Mouse (Mus musculus) MEL (cell line): ENCODE measurements around the gene Sorl1. TPM values are rescaled to one million over a fixed set of nuclear protein-coding genes. Genes with fewer than 3 reads are reported as not detected.

Experiments
- DNase-seq: peaks from one replicate; pipeline ENCODE4 v3.0.0; 2011; ENCODE audit warnings: low read depth, low spot score
- H3K27ac ChIP-seq: 2 replicates; pipeline ENCODE4 v1.5.1; 2012; ENCODE audit warnings: low read depth, mild to moderate bottlenecking, control low read depth, low read length, moderate library complexity; ENCODE audit not compliant: control insufficient read depth
- H3K27me3 ChIP-seq, 2 experiments: fragments of 150-350 bp in 1 of 2; sonication (generic) in 1 of 2; 2 replicates each; pipeline ENCODE4 v1.6.1; 2012; ENCODE audit warnings: low read length in 2 of 2, mild to moderate bottlenecking in 2 of 2, improper control_type of control experiment in 1 of 2, moderate library complexity in 1 of 2; ENCODE audit not compliant: insufficient read depth in 2 of 2, control insufficient read depth in 1 of 2
- H3K36me3 ChIP-seq, 2 experiments: 2 replicates each; pipeline ENCODE4 v1.6.1; 2012 to 2014; ENCODE audit warnings: low read length in 2 of 2, improper control_type of control experiment in 1 of 2, inconsistent platforms in 1 of 2, mild to moderate bottlenecking in 1 of 2; ENCODE audit not compliant: insufficient read depth in 2 of 2, control insufficient read depth in 1 of 2
- H3K4me1 ChIP-seq, 2 experiments: fragments of 150-350 bp in 1 of 2; sonication (generic) in 1 of 2; 2 replicates each; pipeline ENCODE4 v1.6.1; 2012; ENCODE audit warnings: low read length in 2 of 2, improper control_type of control experiment in 1 of 2, mild to moderate bottlenecking in 1 of 2; ENCODE audit not compliant: insufficient read depth in 2 of 2, control insufficient read depth in 1 of 2
- H3K4me3 ChIP-seq, 2 experiments: fragments of 150-350 bp in 1 of 2; sonication (generic) in 1 of 2; 2 replicates each; pipeline ENCODE4 v1.5.1; 2012; ENCODE audit warnings: low read depth in 2 of 2, low read length in 2 of 2, mild to moderate bottlenecking in 2 of 2, moderate library complexity in 2 of 2, control low read depth in 1 of 2, improper control_type of control experiment in 1 of 2; ENCODE audit not compliant: control insufficient read depth in 1 of 2, insufficient read depth in 1 of 2
- H3K79me2 ChIP-seq: 2 replicates; pipeline ENCODE4 v1.6.1; 2012; ENCODE audit warnings: mild to moderate bottlenecking, low read length, moderate library complexity; ENCODE audit not compliant: control insufficient read depth, poor library complexity, insufficient read depth
- H3K9ac ChIP-seq: 2 replicates; pipeline ENCODE4 v1.6.1; 2012; ENCODE audit warnings: low read depth, mild to moderate bottlenecking, control low read depth, low read length, moderate library complexity; ENCODE audit not compliant: control insufficient read depth, poor library complexity, severe bottlenecking
- H3K9me3 ChIP-seq: fragments of 150-350 bp; sonication (generic); replicated peaks from 2 replicates; pipeline ENCODE4 v1.6.1; 2012; ENCODE audit warnings: mild to moderate bottlenecking, low read length, improper control_type of control experiment, moderate library complexity; ENCODE audit not compliant: insufficient read depth
- BHLHE40 ChIP-seq: IDR thresholded peaks from 2 replicates; pipeline ENCODE4 v1.6.1; 2012; ENCODE audit warnings: low read depth, mild to moderate bottlenecking, inconsistent platforms, low read length, improper control_type of control experiment, borderline replicate concordance
- CHD1 ChIP-seq: IDR thresholded peaks from 2 replicates; pipeline ENCODE4 v1.6.1; 2012; ENCODE audit warnings: low read depth, mild to moderate bottlenecking, inconsistent platforms, low read length, improper control_type of control experiment
- CHD2 ChIP-seq: IDR thresholded peaks from 2 replicates; pipeline ENCODE4 v1.6.1; 2011; ENCODE audit warnings: low read length, improper control_type of control experiment
- CTCF ChIP-seq, 3 experiments: IDR thresholded peaks in 2 of 3; conservative IDR thresholded peaks in 1 of 3; 2 replicates each; pipeline ENCODE4 v1.5.1; 2011 to 2012; ENCODE audit warnings: low read length in 3 of 3, low read depth in 2 of 3, mild to moderate bottlenecking in 2 of 3, improper control_type of control experiment in 1 of 3, inconsistent platforms in 1 of 3, mixed read lengths in 1 of 3, moderate library complexity in 1 of 3; ENCODE audit not compliant: control insufficient read depth in 1 of 3, insufficient read depth in 1 of 3, poor library complexity in 1 of 3, severe bottlenecking in 1 of 3
- ELF1 ChIP-seq: IDR thresholded peaks from 2 replicates; pipeline ENCODE4 v1.6.1; 2014; ENCODE audit warnings: low read depth, mild to moderate bottlenecking, inconsistent platforms, low read length, improper control_type of control experiment, moderate library complexity
- EP300 ChIP-seq, 2 experiments: IDR thresholded peaks; 2 replicates each; pipeline ENCODE4 v1.6.1; 2011; ENCODE audit warnings: improper control_type of control experiment in 2 of 2, low read length in 2 of 2, low read depth in 1 of 2, mild to moderate bottlenecking in 1 of 2
- ETS1 ChIP-seq: IDR thresholded peaks from 2 replicates; pipeline ENCODE4 v1.6.1; 2012; ENCODE audit warnings: low read depth, mild to moderate bottlenecking, inconsistent platforms, low read length, improper control_type of control experiment, moderate library complexity
- GATA1 ChIP-seq: IDR thresholded peaks from 2 replicates; pipeline ENCODE4 v1.6.1; 2011; ENCODE audit warnings: low read depth, low read length, improper control_type of control experiment
- HCFC1 ChIP-seq: IDR thresholded peaks from 2 replicates; pipeline ENCODE4 v1.6.1; 2012; ENCODE audit warnings: low read depth, mild to moderate bottlenecking, inconsistent platforms, low read length, improper control_type of control experiment, moderate library complexity
- KAT2A ChIP-seq: conservative IDR thresholded peaks from 2 replicates; pipeline ENCODE4 v1.6.1; 2012; ENCODE audit warnings: low read depth, low read length, improper control_type of control experiment, inconsistent platforms
- MAX ChIP-seq: IDR thresholded peaks from 2 replicates; pipeline ENCODE4 v1.6.1; 2011; ENCODE audit warnings: low read length, improper control_type of control experiment
- MAZ ChIP-seq: IDR thresholded peaks from 2 replicates; pipeline ENCODE4 v1.6.1; 2012; ENCODE audit warnings: low read depth, mild to moderate bottlenecking, inconsistent platforms, low read length, improper control_type of control experiment
- MEF2A ChIP-seq: IDR thresholded peaks from 2 replicates; pipeline ENCODE4 v1.6.1; 2014; ENCODE audit warnings: low read depth, mild to moderate bottlenecking, inconsistent platforms, low read length, improper control_type of control experiment; ENCODE audit not compliant: poor library complexity, insufficient replicate concordance, severe bottlenecking; ENCODE audit errors: extremely low read depth
- MYC ChIP-seq: IDR thresholded peaks from 2 replicates; pipeline ENCODE4 v1.6.1; 2011; ENCODE audit warnings: low read depth, mild to moderate bottlenecking, low read length, improper control_type of control experiment, moderate library complexity
- NELFE ChIP-seq: IDR thresholded peaks from 2 replicates; pipeline ENCODE4 v1.6.1; 2011; ENCODE audit warnings: low read depth, low read length, improper control_type of control experiment
- NRF1 ChIP-seq: IDR thresholded peaks from 2 replicates; pipeline ENCODE4 v1.6.1; 2014; ENCODE audit warnings: low read depth, mild to moderate bottlenecking, inconsistent platforms, low read length, improper control_type of control experiment, moderate library complexity; ENCODE audit not compliant: poor library complexity, insufficient read depth, severe bottlenecking
- POLR2A ChIP-seq, 2 experiments: IDR thresholded peaks; 2 replicates each; pipeline ENCODE4 v1.6.1; 2011 to 2012; ENCODE audit warnings: low read length in 2 of 2, mild to moderate bottlenecking in 2 of 2, control low read depth in 1 of 2, improper control_type of control experiment in 1 of 2, low read depth in 1 of 2, moderate library complexity in 1 of 2; ENCODE audit not compliant: control insufficient read depth in 1 of 2, insufficient read depth in 1 of 2, poor library complexity in 1 of 2
- POLR2AphosphoS2 ChIP-seq: IDR thresholded peaks from 2 replicates; pipeline ENCODE4 v1.6.1; 2011; ENCODE audit warnings: low read length, improper control_type of control experiment
- POLR2AphosphoS5 ChIP-seq: IDR thresholded peaks from 2 replicates; pipeline ENCODE4 v1.6.1; 2012; ENCODE audit warnings: low read depth, borderline replicate concordance, mild to moderate bottlenecking, inconsistent platforms, low read length, moderate library complexity, mixed read lengths
- RAD21 ChIP-seq: IDR thresholded peaks from 2 replicates; pipeline ENCODE4 v1.6.1; 2011; ENCODE audit warnings: mild to moderate bottlenecking, low read depth, low read length, improper control_type of control experiment
- RCOR1 ChIP-seq: IDR thresholded peaks from 2 replicates; pipeline ENCODE4 v1.6.1; 2012; ENCODE audit warnings: low read depth, mild to moderate bottlenecking, inconsistent platforms, low read length, improper control_type of control experiment
- SIN3A ChIP-seq: IDR thresholded peaks from 2 replicates; pipeline ENCODE4 v1.6.1; 2012; ENCODE audit warnings: low read length, improper control_type of control experiment, inconsistent platforms
- TBP ChIP-seq: IDR thresholded peaks from 2 replicates; pipeline ENCODE4 v1.8.0; 2011; ENCODE audit warnings: low read depth, low read length, improper control_type of control experiment
- TCF12 ChIP-seq: IDR thresholded peaks from 2 replicates; pipeline ENCODE4 v1.6.1; 2014; ENCODE audit warnings: low read depth, mild to moderate bottlenecking, inconsistent platforms, low read length, improper control_type of control experiment, moderate library complexity
- USF1 ChIP-seq: IDR thresholded peaks from 2 replicates; pipeline ENCODE4 v1.6.1; 2014; ENCODE audit warnings: low read depth, mild to moderate bottlenecking, inconsistent platforms, low read length, improper control_type of control experiment, moderate library complexity
- ZC3H11A ChIP-seq: IDR thresholded peaks from 2 replicates; pipeline ENCODE4 v1.6.1; 2012; ENCODE audit warnings: low read depth, mild to moderate bottlenecking, inconsistent platforms, low read length, improper control_type of control experiment
- ZMIZ1 ChIP-seq: IDR thresholded peaks from 2 replicates; pipeline ENCODE4 v1.6.1; 2012; ENCODE audit warnings: low read depth, mild to moderate bottlenecking, inconsistent platforms, low read length, improper control_type of control experiment, moderate library complexity
- polyA plus RNA-seq, 2 experiments: library from polyadenylated mRNA; stranded (reverse) in 1 of 2; unstranded in 1 of 2; fragments of >175 nt in 1 of 2; fragments of >200 nt in 1 of 2; gene quantifications; 2 replicates each; pipeline versions ENCODE4 v1.2.1 to v1.2.4; 2012; ENCODE audit warnings: low replicate concordance in 2 of 2, low read depth in 1 of 2; ENCODE audit not compliant: insufficient read length in 2 of 2, insufficient read depth in 1 of 2, missing spikeins in 1 of 2
- total RNA-seq: library from RNA; depleted of rRNA; stranded (reverse); fragments of 300-350 nt; gene quantifications from 2 replicates; pipeline ENCODE4 v1.2.3, GENCODE M21; 2012

The Sorl1 gene
- total and polyA plus RNA-seq, 3 experiments, result not detected

- Histone ChIP-seq H3K79me2 (no peaks in the 10 kb centered on the region), H3K4me3 (no peak overlapping the region), H3K9ac (no peak overlapping the region), H3K9me3 (no peaks in the 10 kb centered on the region), H3K27me3 (no peaks in the 10 kb centered on the region), H3K36me3 (no peaks in the 10 kb centered on the region), H3K4me1 (no peaks in the 10 kb centered on the region), H3K27ac (no peak overlapping the region)
- no peak for DNase-seq
- TF ChIP-seq ZMIZ1, result no peak
- TF ChIP-seq SIN3A, result no peak
- no peak for TF ChIP-seq TCF12
- no peak for TF ChIP-seq POLR2AphosphoS2
- no peak for TF ChIP-seq POLR2AphosphoS5
- no peak for TF ChIP-seq ELF1
- TF ChIP-seq EP300 (IDR thresholded peaks at IDR 0.05; ENCODE audit: low read depth in 1 of 2, low read length in 2 of 2), result no peak
- no peak for TF ChIP-seq ZC3H11A
- TF ChIP-seq MEF2A, result no peak
- no peak for TF ChIP-seq MAZ
- TF ChIP-seq MYC, result no peak
- TF ChIP-seq NELFE, result no peak
- TF ChIP-seq POLR2A (IDR thresholded peaks at IDR 0.05; ENCODE audit: control insufficient read depth in 1 of 2, insufficient read depth in 1 of 2, low read depth in 1 of 2, low read length in 2 of 2, poor library complexity in 1 of 2), result no peak
- no peak for TF ChIP-seq BHLHE40
- TF ChIP-seq CHD2, result no peak
- no peak for TF ChIP-seq RAD21
Measured at GRCm38 (mm10) chr9:41973775-41974657, 150.1 kb downstream of the Sorl1 start.

- Histone ChIP-seq H3K36me3 (no peaks in the 10 kb centered on the region), H3K4me1 (no peaks in the 10 kb centered on the region), H3K4me3 (no peak overlapping the region), H3K27me3 (no peaks in the 10 kb centered on the region), H3K27ac (no peak overlapping the region), H3K9ac (no peak overlapping the region), H3K9me3 (no peaks in the 10 kb centered on the region), H3K79me2 (no peaks in the 10 kb centered on the region)
- DNase-seq, result no peak
- TF ChIP-seq MAX (no peak), ZC3H11A (no peak), CHD2 (no peak), POLR2AphosphoS5 (no peak), ELF1 (no peak), CTCF (IDR thresholded peaks at IDR 0.05 in 2 of 3, conservative IDR thresholded peaks at IDR 0.05 in 1 of 3; ENCODE audit: control insufficient read depth in 1 of 3, insufficient read depth in 1 of 3, low read depth in 2 of 3, low read length in 3 of 3, poor library complexity in 1 of 3, severe bottlenecking in 1 of 3) (no peak), KAT2A (no peak), MAZ (no peak), TCF12 (no peak), NELFE (no peak), NRF1 (no peak), ETS1 (no peak), MYC (no peak), HCFC1 (no peak), USF1 (no peak), CHD1 (no peak), GATA1 (no peak), RCOR1 (no peak), TBP (no peak)
Measured at GRCm38 (mm10) chr9:41969961-41970360, 154.1 kb downstream of the Sorl1 start.
